Mouse (Mus musculus) embryonic facial prominence, embryonic 14.5 days (tissue): ENCODE measurements around the gene H13. TPM values are rescaled to one million over a fixed set of nuclear protein-coding genes. Genes with fewer than 3 reads are reported as not detected.

ENCODE experiments used
- ATAC-seq: fragments of 200-750 bp; cut with Nextera tagmentation; 2 replicates; pipeline ENCODE4 v1.8.0; 2017; ENCODE audit warnings: low read depth, moderate number of reproducible peaks, moderate TSS enrichment
- DNase-seq: peaks from one replicate; pipeline ENCODE4 v3.0.0-alpha.2; 2015; ENCODE audit warnings: low spot score
- H3K27ac ChIP-seq: fragments of 300-500 bp; sonication (generic); replicated peaks from 2 replicates; pipeline ENCODE4 v1.5.1; 2014; ENCODE audit warnings: low read depth, mild to moderate bottlenecking, low read length, moderate library complexity
- H3K27me3 ChIP-seq: fragments of 300-500 bp; sonication (generic); replicated peaks from 2 replicates; pipeline ENCODE4 v1.6.1; 2014; ENCODE audit warnings: low read length; ENCODE audit not compliant: control insufficient read depth, insufficient read depth
- H3K36me3 ChIP-seq: fragments of 300-500 bp; sonication (generic); 2 replicates; pipeline ENCODE4 v1.6.1; 2014; ENCODE audit warnings: low read length, mixed read lengths; ENCODE audit not compliant: control insufficient read depth, insufficient read depth
- H3K4me1 ChIP-seq: fragments of 300-500 bp; sonication (generic); 2 replicates; pipeline ENCODE4 v1.6.1; 2014; ENCODE audit warnings: antibody characterized with exemption, low read length; ENCODE audit not compliant: control insufficient read depth, insufficient read depth
- H3K4me2 ChIP-seq: fragments of 300-500 bp; sonication (generic); 2 replicates; pipeline ENCODE4 v1.6.1; 2014; ENCODE audit warnings: low read depth, mild to moderate bottlenecking, low read length, moderate library complexity, mixed read lengths
- H3K4me3 ChIP-seq: fragments of 300-500 bp; sonication (generic); 2 replicates; pipeline ENCODE4 v1.5.1; 2014; ENCODE audit warnings: low read depth, mild to moderate bottlenecking, low read length
- H3K9ac ChIP-seq: fragments of 300-500 bp; sonication (generic); 2 replicates; pipeline ENCODE4 v1.6.1; 2014; ENCODE audit warnings: low read depth, mild to moderate bottlenecking, low read length, moderate library complexity, mixed read lengths
- H3K9me3 ChIP-seq: fragments of 300-500 bp; sonication (generic); 2 replicates; pipeline ENCODE4 v1.6.1; 2016; ENCODE audit warnings: low read length; ENCODE audit not compliant: control insufficient read depth
- WGBS: fragments of 180-500 bp; shearing (Covaris S2); extraction: QIAGEN DNeasy Blood & Tissue Kit; methylation state at CpG from one replicate; pipeline ENCODE4 v1.1.7; 2014; 5-methylcytosine and 5-hydroxymethylcytosine counted together
- polyA plus RNA-seq: library from polyadenylated mRNA; unstranded; fragments of >200 nt; fragmentation: Nextera tagmentation; extraction: Ambion mirVana; gene quantifications from 2 replicates; pipeline ENCODE4 v1.2.1, GENCODE M21; 2014

Gene H13
- polyA plus RNA-seq: 122 and 134 TPM in 2 replicates

DNA sequence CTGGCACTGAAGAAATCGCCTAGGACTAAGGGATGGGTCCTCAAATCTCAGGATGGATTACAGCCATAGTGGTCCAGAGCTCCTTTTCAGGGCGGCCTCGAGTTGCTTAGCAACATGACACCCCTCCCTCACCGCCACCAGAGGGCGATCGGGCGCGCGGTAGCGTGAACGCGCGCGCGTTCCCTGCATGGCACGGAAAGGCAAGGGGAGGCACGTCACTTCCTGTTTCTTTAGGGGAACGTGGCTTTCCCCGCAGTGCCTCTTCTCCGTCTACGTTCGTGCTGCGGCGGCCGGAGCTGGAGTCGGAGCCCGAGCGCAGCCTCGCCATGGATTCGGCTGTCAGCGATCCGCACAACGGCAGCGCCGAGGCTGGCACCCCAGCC lies at the start of gene H13:
TSS of gene H13 (plus strand) at position 206 of the 383 bp plus-strand sequence.
- Histone ChIP-seq H3K27ac (peak within 1 kb of the TSS; percentile 99), H3K9me3 (no peaks in the 10 kb centered on the region), H3K36me3 (peaks cover 23% of the 10 kb centered on the region; the same call in 1 of the 2 replicates), H3K9ac (peak within 1 kb of the TSS; percentile 99), H3K4me1 (peaks cover 18% of the 10 kb centered on the region), H3K4me2 (peak within 1 kb of the TSS; percentile 80), H3K27me3 (no peaks in the 10 kb centered on the region), H3K4me3 (peak within 1 kb of the TSS; percentile 99)
- under 1% methylated on average over 29 of the region's 35 CpGs for WGBS
- DNase-seq: peak; percentile 96
- peak; percentile 78 for ATAC-seq

DNA sequence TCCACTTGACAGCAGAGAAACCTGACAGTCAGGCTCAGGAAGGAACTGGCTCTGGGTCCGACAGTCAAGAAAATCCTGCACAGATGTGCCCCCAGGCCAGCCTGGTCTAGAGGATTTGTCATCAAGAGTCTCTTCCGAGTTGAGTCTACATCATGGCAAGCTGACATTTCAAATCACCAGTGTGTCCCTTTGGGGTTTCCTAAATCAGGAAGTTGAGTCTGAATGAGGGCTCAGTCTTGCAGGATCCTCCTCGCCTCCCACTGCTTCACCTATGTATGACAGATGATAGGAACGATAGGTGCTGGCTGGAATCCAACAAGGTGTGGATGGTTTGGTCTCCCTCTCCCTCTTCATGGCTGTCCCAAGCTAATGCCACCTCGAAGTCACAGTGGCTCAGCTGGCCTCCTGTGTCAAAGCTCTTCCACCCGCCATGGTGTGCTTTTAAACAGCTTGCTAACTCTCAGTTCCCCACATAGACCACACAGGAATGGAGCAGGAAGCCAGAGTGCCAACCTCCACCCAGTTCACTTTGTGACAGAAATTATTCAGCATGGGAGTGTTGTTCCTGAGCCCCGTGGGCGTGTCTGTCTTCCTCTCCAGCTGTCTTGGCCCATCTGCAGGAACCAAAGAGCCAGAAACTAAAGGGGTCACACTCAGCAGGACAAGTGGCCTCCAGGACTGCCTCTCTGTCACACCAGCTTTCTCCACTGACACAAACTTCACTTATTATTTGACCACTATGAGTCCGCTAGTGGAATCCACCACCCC lies 48.7 kb upstream of the H13 start:
- no peak overlapping the region for H3K4me3 ChIP-seq

DNA sequence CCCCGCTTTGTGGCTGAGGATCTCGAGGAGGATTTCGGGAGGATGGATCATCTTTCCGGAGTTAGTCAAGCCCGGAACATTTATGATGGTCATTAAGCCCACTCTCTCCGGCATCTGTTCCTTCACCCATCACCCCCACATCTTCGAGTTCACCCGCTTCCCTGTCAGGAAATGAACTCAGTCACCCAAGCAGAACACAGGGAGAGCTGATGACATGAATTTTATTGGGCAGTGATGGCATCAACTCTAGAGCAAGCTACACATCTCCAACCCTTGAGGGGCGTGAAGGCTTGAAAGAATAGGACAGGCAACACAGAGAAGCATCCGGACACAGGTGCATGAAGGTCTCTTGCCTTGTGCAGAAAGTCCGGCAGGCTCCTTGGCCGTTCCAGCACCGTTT lies 47.1 kb upstream of the H13 start:
- no peak overlapping the region for H3K27ac ChIP-seq
- no peak overlapping the region for H3K9ac ChIP-seq
- H3K27me3 ChIP-seq: peaks cover 19% of the 10 kb centered on the region
- H3K4me3 ChIP-seq: no peak overlapping the region
- WGBS: 80% methylated on average over 13 of the region's 13 CpGs
- ATAC-seq: no peak
- H3K4me1 ChIP-seq: no peaks in the 10 kb centered on the region; the same call in 1 of the 2 replicates
- no peak overlapping the region for H3K4me2 ChIP-seq
- no peaks in the 10 kb centered on the region for H3K36me3 ChIP-seq
- DNase-seq: no peak
- no peaks in the 10 kb centered on the region for H3K9me3 ChIP-seq

More for the DNA sequence above, 48.7 kb upstream of the H13 start:
- no peaks in the 10 kb centered on the region for H3K36me3 ChIP-seq
- peaks cover 4% of the 10 kb centered on the region; the same call in 1 of the 2 replicates for H3K27me3 ChIP-seq
- ATAC-seq: no peak
- H3K9ac ChIP-seq: no peak overlapping the region
- H3K9me3 ChIP-seq: no peaks in the 10 kb centered on the region
- H3K4me2 ChIP-seq: no peak overlapping the region
- WGBS: 66% methylated on average over 9 of the region's 9 CpGs
- no peak overlapping the region for H3K27ac ChIP-seq
- DNase-seq: no peak
- no peaks in the 10 kb centered on the region for H3K4me1 ChIP-seq

DNA sequence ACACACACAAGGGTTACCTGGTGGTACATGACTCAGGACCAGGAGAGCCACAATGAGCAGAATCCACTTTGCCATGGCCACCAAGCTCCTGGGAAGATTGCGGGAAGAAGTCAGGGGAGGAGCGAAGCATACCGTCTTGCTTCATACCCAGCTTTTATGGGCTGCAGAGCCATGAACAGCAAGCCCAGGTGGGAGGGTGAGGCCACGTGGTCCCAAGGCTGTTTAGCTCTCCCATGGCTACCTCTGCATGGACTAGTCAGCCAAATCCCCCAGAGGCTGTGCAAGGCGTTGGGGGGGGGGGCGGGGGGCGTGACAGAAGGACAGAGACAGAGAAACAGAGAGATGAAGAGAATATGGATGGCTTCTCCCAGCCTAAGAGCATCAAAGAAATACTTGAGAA lies 46.3 kb upstream of the H13 start, which contains the start of gene Defb25:
TSS of gene Defb25 (minus strand) at position 101 of the 400 bp plus-strand sequence.
- no peaks in the 10 kb centered on the region for H3K9me3 ChIP-seq
- 89% methylated on average over 7 of the region's 7 CpGs for WGBS
- no peaks in the 10 kb centered on the region for H3K36me3 ChIP-seq
- no peak for ATAC-seq
- H3K27ac ChIP-seq: no peak within 1 kb of the TSS
- no peak within 1 kb of the TSS for H3K4me2 ChIP-seq
- peaks cover 27% of the 10 kb centered on the region for H3K27me3 ChIP-seq
- no peak for DNase-seq
- no peak within 1 kb of the TSS for H3K4me3 ChIP-seq
- no peaks in the 10 kb centered on the region; the same call in 1 of the 2 replicates for H3K4me1 ChIP-seq
- H3K9ac ChIP-seq: no peak within 1 kb of the TSS

DNA sequence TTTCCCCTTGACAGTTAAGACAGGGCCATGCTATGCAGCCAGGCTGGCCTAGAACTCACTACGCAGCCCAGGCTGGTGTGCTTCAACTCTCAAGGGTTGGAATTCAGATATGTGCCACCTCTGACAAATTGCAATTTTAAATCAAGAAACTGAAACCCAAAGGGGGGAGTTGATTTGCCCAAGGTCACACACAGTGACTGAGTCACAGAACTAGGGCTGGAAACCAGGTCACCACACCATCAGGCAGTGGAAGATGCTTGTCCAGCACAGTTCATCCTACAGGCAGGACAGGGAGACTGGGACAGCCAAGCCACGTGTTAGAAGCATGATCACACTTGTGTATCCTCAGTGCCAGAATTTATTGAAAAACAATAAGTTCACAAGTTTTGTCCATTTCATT lies 44.7 kb upstream of the H13 start:
- no peak overlapping the region for H3K9ac ChIP-seq
- H3K9me3 ChIP-seq: no peaks in the 10 kb centered on the region
- peaks cover 41% of the 10 kb centered on the region for H3K27me3 ChIP-seq
- no peak overlapping the region for H3K4me3 ChIP-seq
- DNase-seq (no peak), ATAC-seq (no peak)
- no peaks in the 10 kb centered on the region; the same call in 1 of the 2 replicates for H3K4me1 ChIP-seq
- no peaks in the 10 kb centered on the region for H3K36me3 ChIP-seq
- no peak overlapping the region for H3K27ac ChIP-seq
- H3K4me2 ChIP-seq: no peak overlapping the region
- WGBS: 89% methylated on average over 2 of the region's 2 CpGs

DNA sequence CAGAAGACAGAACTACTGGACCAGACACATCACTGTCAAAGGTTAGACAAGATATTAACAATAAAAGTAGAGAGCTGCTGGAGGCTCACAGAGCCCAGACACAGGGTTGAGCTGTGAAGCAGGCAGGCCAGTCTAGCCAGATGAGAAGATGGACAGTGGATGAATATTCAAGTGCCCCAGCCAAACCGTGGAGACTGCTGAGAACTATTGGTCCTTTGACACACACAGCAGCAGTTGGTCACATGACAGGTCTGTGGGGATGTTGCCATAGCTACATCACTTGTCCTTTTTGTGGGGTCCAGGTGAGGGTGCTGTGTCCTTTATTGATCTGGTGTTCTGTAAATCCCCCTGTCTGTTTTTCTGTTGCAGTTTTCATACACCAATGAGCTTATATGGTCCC lies 44.0 kb upstream of the H13 start:
- Histone ChIP-seq H3K9ac (no peak overlapping the region), H3K9me3 (no peaks in the 10 kb centered on the region), H3K4me1 (no peaks in the 10 kb centered on the region; the same call in 1 of the 2 replicates), H3K27me3 (peaks cover 41% of the 10 kb centered on the region), H3K4me2 (no peak overlapping the region), H3K27ac (no peak overlapping the region), H3K4me3 (no peak overlapping the region), H3K36me3 (no peaks in the 10 kb centered on the region)
- ATAC-seq (no peak), DNase-seq (no peak)
- WGBS: 25% methylated on average over 1 of the region's 1 CpGs

DNA sequence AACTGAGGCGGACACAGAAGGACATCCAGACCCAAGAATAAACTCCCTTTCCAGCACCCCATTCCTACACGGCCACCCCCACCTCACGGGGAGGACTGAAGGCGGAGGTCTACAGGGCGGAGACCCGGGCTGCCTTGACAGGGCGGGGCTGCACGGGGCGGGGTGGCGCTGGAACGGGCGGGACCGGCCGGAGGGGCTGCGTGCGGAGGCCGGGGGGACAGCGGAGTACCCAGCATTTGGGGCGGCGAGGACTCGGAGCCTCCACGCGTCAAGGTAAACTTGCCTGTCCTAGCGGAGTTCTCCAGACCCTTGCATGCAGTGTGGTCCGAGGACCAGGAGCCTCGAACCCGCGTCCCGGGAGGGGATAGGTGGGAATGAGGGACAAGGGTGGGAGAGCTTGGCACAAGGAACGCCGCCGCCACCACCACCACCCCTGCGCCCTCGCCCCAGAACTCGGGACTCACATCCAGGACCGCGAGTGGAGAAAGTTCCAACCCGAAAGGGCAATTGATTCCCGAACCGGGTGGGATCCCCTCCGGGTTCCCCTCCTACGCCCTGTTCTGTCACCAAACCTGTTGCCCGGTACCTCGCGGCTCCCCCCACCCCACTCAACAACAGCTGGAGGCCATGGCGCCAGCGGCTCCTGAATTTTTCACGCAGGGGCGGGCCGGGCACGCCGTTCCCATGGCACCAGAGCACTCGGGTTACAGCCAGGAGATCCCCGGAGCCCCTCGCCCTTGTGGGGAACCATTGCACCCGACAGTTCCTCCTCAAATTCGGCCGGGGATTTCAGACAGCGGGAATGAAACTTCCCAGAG lies 42.3 kb upstream of the H13 start, which contains the start of gene Rem1:
TSS of gene Rem1 (plus strand) at position 178 of the 818 bp plus-strand sequence.
- WGBS: 2% methylated on average over 33 of the region's 59 CpGs
- DNase-seq: peak; percentile 47

DNA sequence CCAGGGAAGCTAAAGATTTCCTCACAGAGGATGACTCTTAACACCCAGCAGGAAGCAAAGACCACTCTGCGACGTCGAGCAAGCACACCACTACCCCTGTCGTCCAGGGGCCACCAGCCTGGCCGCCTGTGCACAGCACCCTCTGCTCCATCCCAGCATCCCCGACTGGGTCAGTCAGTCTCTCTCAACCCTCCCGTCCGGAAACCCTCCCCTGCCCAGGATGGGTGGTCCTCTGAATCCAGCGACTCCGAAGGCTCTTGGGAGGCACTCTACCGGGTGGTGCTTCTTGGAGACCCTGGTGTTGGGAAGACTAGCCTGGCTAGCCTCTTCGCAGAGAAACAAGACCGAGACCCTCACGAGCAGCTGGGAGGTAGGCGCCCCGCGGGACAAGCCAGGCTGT lies 41.2 kb upstream of the H13 start:
- H3K4me2 ChIP-seq: peak overlapping the region; percentile 5; the same call in 1 of the 2 replicates
- 42% methylated on average over 13 of the region's 17 CpGs for WGBS
- H3K4me3 ChIP-seq: no peak overlapping the region
- no peak for DNase-seq
- H3K27me3 ChIP-seq: peaks cover 41% of the 10 kb centered on the region
- H3K9ac ChIP-seq: no peak overlapping the region
- no peak overlapping the region for H3K27ac ChIP-seq
- no peak for ATAC-seq
- no peaks in the 10 kb centered on the region for H3K9me3 ChIP-seq
- H3K36me3 ChIP-seq: no peaks in the 10 kb centered on the region
- no peaks in the 10 kb centered on the region; the same call in 1 of the 2 replicates for H3K4me1 ChIP-seq

More for the DNA sequence above, 42.3 kb upstream of the H13 start, which contains the start of gene Rem1:
- Histone ChIP-seq H3K36me3 (no peaks in the 10 kb centered on the region), H3K4me3 (peak within 1 kb of the TSS; percentile 41), H3K4me1 (no peaks in the 10 kb centered on the region; the same call in 1 of the 2 replicates), H3K27me3 (peaks cover 41% of the 10 kb centered on the region), H3K9ac (peak within 1 kb of the TSS; percentile 63), H3K27ac (no peak within 1 kb of the TSS), H3K9me3 (no peaks in the 10 kb centered on the region), H3K4me2 (peak within 1 kb of the TSS; percentile 74)
- peak; percentile 79 for ATAC-seq
